Mouse (Mus musculus): Measurements from ENCODE around the gene Ifnar1.

DNA sequence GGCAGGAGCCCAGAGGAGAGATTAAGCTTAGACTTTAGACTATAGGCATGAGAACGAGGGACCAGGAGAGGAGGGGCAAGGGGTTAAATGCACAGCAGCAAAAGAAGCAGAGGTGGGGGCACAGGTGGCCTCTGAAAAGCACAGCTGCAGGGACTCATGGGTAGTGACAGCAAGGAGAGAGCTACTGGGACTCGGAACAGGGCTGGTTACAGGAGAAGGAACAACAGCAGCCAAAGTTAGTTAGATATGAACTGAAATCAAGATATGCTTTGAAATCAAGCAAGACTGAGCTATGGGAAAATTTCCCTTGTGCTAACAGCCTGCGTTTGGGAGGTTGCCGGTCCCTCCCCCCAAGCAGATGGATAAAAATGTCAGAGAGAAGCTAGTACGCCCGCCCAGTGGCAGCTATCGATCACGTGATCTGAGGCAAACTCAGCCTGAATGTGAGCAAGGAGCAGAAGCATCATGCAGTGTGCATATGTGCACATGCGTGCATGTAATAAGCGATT is 56.6 kb downstream of the Ifnar1 start:
- TF ChIP-seq TAL1 (IDR thresholded peaks at IDR 0.05; ENCODE audit: low read length) = no peak
- no peak for TF ChIP-seq GATA1 (IDR thresholded peaks at IDR 0.05; ENCODE audit: low read length)
